Mouse (Mus musculus) urinary bladder, postnatal 10 days (tissue): ENCODE measurements around the gene Pnrc1.
"Not testable (repeated sequence)": the region's sequence is repeated elsewhere in the genome, so short reads cannot be mapped to it uniquely, and the experiment has no call there.

Source experiments
- DNase-seq: peaks from one replicate; pipeline ENCODE4 v3.0.0; 2022; ENCODE audit warnings: low spot score

Gene Pnrc1

DNA sequence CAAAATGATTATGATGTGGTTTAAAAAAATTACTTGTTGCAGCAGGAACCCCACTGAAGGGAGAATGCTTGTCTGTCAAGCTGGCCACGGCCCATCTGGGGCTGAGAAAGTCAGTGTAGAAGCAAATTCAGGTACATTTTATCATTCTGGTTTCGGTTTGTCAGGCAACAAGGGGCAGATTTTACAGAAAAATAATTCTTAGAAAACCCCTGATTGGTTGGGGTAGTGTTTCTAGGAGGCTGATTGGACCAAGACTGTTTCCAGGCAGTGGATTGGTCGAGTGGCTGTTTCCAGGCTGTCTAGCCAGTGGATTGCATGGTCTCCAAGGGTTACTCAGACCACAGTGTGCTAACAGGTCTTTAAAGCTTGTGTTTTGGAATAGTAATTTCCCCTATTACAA is at the start of gene Pnrc1:
Pnrc1 (minus strand) TSS at position 162 of the 400 bp plus-strand sequence.
- DNase-seq: no peak

DNA sequence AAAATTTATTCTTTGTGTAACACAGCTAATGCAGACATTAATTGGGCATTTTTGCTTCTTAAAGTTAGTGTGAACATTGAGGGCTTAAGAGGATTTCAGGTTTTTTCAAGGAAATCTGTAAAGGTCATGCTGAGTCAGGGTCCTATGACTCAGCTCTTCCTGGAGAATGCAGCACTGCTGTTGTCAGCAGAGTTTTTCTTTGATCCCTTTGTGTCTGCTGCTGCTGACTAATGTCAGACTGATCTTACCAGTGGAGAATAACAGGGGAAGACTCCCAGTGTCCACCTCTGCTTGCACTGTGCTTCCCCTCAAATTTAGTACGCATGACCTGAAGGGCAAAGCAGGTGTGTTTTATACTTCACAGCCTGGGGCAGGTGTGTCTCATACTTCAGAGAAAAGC is 48.0 kb upstream of the Pnrc1 start:
- DNase-seq: no peak

DNA sequence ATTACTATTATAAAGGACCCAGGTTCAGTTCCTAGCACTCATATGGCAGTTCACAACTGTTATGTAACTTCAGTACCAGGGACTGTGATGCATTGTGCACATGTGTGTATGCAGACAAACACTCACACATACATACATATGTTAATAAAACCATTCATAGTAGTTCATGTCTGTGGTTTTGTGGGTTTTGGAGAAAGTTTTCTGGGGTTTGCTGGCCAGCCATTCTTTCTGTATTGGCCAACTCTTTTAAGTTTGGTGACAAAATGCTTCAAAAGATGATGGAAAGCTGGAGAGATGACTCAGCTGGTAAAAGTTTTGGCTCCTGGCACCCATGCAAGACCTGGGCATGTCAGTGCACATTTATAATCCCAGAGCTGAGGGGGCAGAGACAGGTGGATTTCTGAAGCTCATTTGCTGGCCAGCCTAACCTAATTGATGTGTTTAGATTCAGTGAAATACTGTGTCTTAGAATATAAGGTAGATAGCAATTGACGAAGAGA is 43.0 kb upstream of the Pnrc1 start:
- no peak for DNase-seq

DNA sequence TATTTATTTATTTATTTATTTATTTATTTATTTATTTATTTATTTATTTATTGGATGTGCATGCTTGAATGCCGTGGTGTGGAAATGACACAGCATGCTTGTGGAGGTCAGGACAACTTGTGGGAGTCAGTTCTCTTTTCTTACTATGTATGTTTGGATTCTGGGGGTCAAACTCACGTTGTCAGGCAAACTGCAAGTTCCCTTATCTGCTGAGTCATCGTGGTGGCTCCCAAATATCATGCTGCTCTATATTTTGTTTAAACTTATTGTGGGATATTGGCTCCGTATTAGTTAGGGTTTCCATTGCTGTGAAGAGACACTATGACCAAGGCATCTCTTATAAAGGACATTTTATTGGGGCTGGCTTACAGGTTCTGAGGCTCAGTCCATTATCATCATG is 41.2 kb upstream of the Pnrc1 start:
- DNase-seq: no peak

DNA sequence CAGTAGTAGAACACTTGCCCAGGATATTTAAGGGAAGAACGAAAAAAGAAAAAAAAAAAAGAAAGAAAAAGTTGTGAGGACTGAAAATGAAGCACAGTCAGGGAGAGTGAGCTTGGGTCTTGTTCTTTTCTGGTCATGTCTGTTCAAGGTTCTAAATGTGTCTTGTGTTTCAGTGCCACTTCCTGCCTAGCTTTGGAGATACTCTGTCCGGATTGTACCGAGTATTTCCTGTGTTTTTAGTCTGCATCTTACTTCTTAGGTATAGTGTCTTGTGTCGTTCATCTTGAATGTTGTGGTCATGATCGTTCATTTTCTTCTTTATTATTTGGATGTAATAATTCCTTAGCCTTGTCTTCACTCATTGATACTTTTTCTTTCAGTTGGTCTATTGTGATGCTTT is 25.9 kb upstream of the Pnrc1 start:
- DNase-seq: no peak

DNA sequence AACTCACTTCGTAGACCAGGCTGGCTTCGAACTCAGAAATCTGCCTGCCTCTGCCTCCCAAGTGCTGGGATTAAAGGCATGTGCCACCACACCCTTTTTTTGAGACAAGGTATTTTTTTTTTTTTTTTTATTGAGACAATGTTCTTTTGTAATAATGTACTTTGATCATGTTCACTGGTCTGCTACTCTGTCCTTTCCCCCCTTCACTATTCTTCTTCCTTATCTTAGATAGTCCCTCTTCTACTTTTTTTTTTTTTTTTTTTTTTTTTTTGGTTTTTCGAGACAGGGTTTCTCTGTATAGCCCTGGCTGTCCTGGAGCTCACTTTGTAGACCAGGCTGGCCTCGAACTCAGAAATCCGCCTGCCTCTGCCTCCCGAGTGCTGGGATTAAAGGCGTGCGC is 24.2 kb upstream of the Pnrc1 start:
- DNase-seq: not testable (repeated sequence)

DNA sequence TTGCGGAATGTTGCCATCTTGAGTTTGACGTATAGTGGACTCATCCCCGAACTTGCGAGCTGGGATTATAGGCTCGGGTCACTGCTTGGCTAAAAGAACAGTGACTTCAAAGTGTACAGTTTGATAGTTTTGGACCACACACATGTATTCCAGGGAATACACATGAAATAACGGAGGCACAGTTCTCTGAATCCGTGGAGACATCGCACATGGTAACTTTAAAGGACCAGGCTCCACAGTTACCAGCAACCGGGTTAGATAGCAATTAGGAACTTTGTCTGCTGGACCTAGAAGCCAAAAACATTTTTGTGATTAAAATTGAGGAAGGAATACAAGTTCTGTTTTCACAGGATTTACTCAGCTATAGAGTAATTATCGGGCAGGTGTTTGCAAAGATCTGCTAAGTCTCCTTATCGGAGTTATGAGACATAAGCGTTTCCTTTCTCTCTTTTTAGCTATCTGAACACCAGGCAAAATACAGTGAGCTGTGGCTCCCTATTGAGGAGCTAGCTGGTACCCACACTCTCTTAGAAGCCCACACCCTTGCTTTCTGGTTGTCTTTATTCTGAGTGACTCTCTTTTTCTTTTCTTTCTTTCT is 21.0 kb upstream of the Pnrc1 start:
- DNase-seq: no peak

DNA sequence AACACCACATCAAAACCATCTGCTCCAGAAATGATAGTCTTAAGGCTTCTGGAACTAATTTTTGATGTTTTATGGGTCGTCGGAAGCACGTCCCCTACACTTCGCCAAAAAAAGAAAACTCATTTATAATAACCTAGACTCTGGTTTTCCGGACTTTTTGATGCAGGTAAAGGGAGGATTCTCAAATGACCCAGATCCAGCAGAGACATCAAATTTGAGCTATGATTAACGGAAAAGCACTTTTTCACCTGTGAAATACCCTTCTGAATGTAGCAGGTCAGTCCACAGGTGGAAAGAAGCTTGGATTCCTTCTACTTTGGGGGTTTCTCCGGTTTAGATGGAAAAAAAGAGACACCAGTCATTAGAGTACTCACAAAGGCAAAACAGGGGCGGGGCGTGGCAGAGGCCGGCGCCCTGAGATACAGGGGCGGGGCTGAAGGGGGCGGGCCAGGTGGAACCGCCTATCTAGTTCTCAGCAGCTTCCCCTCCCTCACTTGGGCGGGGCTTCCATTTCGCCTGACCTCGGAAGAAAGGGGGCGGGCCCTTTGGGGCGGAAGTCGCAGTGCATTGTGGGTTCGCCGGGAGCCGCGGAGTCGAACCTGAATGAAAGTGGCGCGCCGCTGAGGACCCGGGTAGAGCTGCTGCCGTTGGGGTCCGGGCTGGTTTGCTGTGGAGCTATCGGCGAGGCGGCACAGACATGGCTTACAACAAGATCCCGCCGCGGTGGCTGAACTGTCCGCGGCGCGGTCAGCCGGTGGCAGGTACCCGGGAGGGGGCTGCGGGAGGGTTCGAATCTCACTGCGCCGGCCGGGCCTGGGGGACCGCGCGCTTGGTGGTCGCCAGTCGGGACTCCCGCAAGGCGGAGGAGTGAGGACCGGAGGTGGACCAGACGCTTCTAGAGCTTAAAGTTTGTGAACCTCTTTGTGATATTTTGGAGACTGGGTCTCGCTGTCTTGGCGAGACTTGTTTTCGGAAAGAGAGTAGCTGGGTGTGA is 20.1 kb upstream of the Pnrc1 start, which contains the start of gene Rngtt:
Rngtt (plus strand) TSS at position 548 of the 994 bp plus-strand sequence.
- DNase-seq: peak; percentile 79

DNA sequence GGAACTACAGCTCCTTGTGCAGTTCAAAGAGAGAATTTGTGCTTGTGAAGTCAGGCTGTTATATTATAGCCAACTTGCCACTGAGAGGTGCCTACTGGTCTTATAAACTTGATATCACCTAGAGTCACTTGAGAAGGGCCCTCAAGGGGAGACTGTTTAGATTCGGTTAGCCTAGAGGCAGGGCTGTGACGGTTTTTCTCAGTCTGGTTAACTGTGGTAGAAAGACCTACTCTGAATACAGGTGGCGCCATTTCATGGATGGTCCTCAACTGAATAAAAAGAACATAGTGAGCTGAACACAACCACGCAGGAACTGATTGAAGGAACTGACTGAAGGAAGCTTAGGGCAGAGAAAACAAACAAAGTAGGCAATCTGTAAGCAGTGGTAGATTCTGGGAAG is 17.2 kb upstream of the Pnrc1 start:
- DNase-seq: no peak

DNA sequence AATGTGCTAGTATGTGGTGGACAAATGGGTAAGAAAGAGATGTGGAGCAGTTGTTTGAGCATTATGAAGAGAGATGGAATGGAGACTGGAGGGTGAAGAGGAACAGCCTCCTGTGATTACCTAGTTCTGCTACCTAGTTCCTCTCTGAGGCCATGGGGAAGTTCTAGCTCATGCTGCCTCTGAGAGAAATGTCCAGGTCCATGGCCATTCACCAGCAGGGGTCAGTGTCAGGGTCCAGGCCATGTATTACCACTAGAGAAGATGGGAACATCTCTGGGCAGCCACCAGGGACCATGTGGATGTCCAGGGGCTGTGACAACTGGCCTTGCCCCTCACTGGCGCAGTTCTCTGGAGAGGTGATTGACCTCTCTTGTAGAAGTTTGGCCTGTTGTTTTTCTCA is 13.1 kb upstream of the Pnrc1 start:
- no peak for DNase-seq

DNA sequence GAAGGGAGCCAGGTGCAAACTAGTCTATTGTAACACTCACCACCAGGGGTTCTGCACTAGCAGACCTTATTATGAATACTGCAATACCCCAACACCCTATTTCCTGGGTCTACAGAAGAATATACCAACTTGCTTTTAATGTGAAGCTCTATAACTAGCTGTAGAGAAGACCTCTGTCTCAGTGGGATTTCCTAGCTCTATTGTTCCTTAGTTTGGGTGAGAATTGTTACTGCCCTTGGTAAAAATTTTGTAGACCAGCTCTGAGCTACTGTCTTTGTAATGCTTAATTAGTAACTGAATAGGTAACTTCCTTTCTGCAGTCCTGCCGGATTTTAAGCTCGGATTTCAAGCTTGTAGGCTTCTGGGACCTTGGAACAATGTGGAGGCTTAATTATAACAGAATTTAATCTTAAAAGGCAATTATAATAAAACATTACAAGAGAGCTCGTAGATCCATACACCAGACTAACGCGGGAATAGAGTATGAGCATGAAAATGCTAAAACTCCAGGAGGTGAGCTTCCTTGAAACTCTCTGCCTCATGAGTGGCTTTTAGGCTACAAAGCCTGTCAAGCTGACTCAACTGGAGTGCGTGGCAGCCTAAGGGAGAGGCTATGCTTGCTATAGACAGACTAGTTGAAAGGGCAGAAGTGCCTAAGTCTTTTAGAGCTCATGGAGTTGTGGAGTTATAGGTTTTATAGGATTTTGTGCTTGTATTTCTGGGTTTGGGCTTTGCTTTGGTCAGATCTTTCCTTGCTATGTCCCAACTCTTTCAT is 11.1 kb upstream of the Pnrc1 start:
- DNase-seq: not testable (repeated sequence)

DNA sequence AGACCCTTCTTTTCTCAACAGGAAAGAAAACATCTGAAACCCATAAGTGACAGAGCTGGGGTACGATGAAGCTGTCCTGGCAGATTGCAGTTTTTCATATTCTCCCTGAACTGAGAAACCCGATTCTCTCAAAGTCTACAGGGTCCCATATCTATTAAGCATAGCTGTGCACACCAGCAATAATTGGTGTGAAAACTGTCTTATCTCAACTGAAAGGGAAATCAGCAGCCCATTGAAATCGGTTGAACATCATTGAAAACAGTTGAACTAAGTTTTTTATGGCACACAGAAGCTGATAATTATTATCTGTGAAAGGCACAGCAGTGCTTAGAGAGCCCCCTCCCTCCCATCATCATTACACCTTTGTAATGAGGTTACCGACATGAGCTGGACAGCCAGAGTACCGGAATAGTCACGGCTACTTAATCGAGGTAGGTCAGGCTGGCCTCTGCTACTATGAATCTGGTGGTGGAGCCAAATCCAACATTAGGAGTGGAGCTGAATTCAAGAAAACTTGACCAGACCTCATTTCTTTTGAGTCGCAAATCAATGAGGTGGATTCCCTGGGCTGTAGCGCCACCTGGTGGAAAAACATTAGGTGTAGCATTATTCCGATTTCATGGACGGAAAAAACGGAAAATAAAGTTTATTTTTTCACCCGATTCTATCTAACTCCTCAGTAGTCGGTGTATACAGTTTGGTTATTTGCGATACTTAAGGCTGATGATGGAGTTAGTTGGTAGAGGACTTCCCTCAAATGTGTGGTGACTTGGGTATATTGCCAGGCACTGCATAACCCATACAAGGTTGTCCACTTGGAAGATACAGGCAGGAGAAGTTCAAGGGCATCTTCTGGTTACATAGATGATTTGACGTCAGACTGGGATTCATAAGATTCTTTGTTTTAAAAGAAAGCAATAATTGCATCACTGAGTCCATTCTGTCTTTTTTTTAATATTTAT is 2.7 kb upstream of the Pnrc1 start:
- DNase-seq: peak; percentile 58

DNA sequence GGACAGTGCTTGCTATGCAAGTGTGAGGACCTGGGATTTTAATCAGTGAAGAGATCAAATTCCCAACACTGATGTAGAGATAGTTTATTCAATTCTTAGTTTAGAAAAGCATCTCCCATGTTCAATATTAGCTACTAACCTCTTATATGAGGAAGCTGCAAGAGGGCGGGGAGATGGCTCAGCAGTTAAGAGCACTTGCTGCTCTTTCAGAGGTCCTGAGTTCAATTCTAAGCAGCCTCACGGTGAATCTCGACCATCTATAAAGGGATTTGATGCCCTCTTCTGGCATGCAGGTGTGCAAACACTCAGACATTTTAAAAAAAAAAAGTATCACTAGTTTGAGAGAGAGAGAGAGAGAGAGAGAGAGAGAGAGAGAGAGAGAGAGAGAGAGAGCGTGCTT is 915 bp upstream of the Pnrc1 start:
- no peak for DNase-seq

DNA sequence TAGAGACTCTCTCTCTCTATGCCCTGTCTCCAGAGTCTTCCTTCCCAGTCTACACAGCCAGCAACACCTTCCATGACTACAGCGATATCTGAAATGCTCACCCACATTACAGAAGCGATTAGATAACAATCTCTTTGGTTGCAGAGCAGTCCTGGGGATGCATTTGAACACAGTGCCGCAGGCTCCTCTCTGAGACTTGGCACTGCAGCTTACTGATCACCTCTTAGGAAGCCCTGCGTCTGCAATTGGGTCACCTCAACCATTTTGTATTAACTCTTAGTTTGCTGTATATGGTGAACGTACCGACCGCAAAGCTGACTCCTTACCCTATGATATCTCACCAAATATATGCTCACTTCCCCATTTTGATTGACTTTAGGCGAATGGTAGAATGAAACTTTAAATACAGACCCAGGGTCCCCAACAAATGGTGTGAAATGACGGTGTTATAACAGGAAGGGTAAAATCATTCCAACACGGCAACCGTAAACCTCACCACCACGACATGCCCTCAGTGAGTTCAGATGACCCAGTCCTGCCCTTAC is 785 bp downstream of the Pnrc1 start:
- DNase-seq: no peak

DNA sequence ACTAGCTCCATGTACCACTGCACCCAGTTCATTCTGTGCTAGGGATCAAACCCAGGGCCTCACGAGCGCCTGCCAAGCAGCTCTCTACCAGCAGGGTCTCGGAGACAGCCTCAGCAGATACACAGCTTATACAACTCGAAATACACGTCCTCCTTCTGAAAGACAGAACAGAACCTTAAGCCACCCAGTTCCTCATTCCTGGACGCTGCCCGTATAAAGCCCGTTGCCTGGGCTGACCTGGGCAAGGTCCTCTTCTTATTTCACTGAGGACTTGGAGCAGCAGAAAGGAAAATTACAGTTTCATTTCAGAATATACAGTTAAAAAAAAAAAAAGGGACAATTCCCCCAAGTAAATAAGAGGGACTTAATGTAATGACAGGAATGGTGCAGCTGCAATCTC is 4.5 kb downstream of the Pnrc1 start:
- DNase-seq: no peak

DNA sequence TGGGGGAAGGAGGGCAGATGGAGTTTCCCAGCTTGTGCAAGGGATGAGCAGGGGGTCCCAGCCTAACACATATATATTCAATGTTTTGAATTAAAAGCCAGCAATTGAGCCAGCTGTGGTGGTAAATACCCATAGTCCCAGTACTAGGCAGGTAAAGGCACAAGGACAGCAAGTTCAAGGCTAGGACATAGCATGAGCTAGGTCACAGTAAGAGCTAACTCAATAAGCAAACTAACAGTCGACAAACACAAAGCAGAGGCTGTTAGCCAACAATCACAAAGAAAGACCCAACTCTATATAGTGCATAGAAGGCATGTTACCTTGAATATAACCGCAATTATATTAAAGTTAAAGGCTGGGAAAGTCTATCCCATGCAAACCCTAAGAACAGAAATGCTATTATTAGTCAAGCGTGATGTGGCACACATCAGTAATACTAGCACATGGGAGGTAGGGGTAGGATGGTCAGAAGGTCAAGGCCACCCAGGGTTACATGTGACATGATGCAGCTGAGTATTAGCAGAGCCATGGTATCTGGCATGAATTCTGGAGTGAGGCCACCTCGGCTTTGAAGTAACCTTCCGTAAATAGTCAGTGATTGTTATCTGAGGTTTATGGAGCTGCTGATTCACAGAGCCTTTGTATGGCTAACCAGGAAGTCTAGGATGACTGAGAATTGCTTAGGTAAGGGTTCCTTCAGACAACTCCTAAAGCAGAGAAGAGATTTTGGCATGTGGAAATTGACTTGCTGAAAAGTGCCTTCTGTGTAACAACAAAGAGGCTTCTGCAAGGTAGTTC is 5.7 kb downstream of the Pnrc1 start:
- no peak for DNase-seq

DNA sequence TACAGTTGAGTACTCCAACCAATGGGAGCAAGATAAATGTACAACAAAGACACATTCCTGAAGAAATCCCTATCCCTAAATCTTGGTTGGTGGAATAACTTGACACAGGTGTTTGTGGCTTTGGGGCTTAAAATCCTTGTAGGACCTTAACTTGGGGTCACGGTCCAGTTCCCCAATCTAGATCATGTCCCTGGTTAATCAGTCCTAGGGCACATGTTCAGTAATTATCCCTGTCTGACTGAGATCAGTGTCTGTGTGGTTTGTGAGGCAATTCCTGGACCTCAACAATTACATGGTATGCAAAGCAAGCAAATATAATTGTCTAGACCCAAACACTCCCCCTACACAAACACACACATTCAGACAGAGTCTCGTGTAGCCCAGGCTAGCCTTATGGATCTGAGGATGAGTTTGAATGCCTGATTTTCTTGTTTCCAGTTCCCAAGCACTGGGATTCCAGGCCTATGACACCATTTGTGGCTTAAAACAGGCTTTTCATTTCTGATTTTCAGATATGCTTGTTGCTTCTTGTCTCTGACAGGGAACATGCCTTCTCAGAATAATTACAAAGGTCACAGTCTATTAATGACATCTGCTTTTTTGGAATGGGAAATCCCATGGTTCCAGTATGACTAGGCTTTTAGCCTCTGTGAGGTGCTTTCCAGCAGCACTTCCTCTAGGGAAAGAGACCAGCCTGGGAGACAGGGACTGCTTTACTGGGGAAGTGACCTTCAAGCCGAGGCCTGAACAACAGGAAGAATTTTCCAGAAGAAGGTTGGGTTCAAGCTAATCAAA is 7.9 kb downstream of the Pnrc1 start:
- no peak for DNase-seq

DNA sequence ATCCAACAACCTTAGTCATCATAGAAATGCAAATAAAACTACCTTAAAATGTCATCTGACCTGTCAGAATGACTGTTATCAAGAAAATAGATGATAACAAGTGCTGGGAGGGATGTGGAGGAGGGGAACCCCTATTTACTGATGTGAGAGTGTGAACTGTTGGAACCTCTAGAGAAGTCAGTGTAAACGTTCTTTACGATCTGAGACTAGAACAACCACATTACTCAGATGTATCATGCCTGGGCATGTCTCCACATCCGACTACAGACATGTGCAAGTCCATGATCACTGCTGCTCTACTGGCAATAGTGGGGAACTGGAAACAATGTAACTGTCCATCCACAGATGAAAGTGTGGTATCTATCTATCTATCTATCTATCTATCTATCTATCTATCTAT is 16.5 kb downstream of the Pnrc1 start:
- DNase-seq: no peak
